Mouse (Mus musculus) midbrain, embryonic 16.5 days (tissue): ENCODE measurements at regions not wholly inside any gene's neighbourhood (a gene's known extent, or its start where the extent isn't known, plus 50 kb on each side); places are given as distances from the start of the nearest gene placed in this dataset.

ENCODE experiments used
- ATAC-seq: fragments of 200-750 bp; cut with Nextera tagmentation; 2 replicates; pipeline ENCODE4 v1.8.0; 2017; ENCODE audit warnings: moderate TSS enrichment
- H3K27ac ChIP-seq: fragments of 300-500 bp; sonication (generic); 2 replicates; pipeline ENCODE4 v1.5.1; 2014; ENCODE audit warnings: mild to moderate bottlenecking, low read length, mixed read lengths
- H3K27me3 ChIP-seq: fragments of 300-500 bp; sonication (generic); 2 replicates; pipeline ENCODE4 v1.6.1; 2014; ENCODE audit warnings: low read depth, low read length, mixed read lengths; ENCODE audit not compliant: control insufficient read depth, insufficient read depth
- H3K36me3 ChIP-seq: fragments of 300-500 bp; sonication (generic); 2 replicates; pipeline ENCODE4 v1.6.1; 2014; ENCODE audit warnings: mild to moderate bottlenecking, low read length, moderate library complexity, mixed read lengths; ENCODE audit not compliant: control insufficient read depth, insufficient read depth
- H3K4me1 ChIP-seq: fragments of 300-500 bp; sonication (generic); 2 replicates; pipeline ENCODE4 v1.6.1; 2014; ENCODE audit warnings: mild to moderate bottlenecking, low read length, mixed read lengths; ENCODE audit not compliant: control insufficient read depth, insufficient read depth
- H3K4me2 ChIP-seq: fragments of 300-500 bp; sonication (generic); 2 replicates; pipeline ENCODE4 v1.6.1; 2014; ENCODE audit warnings: mild to moderate bottlenecking, low read length, mixed read lengths
- H3K4me3 ChIP-seq: fragments of 300-500 bp; sonication (generic); 2 replicates; pipeline ENCODE4 v1.5.1; 2014; ENCODE audit warnings: low read depth, mild to moderate bottlenecking, low read length, moderate library complexity, mixed read lengths
- H3K9ac ChIP-seq: fragments of 300-500 bp; sonication (generic); 2 replicates; pipeline ENCODE4 v1.6.1; 2014; ENCODE audit warnings: low read depth, low read length, mixed read lengths
- H3K9me3 ChIP-seq: fragments of 300-500 bp; sonication (generic); replicated peaks from 2 replicates; pipeline ENCODE4 v1.6.1; 2014; ENCODE audit warnings: mild to moderate bottlenecking, low read length, mixed read lengths; ENCODE audit not compliant: control insufficient read depth, poor library complexity, severe bottlenecking
- WGBS: fragments of 180-500 bp; shearing (Covaris S2); extraction: QIAGEN DNeasy Blood & Tissue Kit; methylation state at CpG from one replicate; pipeline ENCODE4 v1.1.7; 2014; 5-methylcytosine and 5-hydroxymethylcytosine counted together

GRCm38 (mm10) chr15:8868021-8868420 is 99.7 kb upstream of the Ranbp3l start:
- ATAC-seq = no peak
- no peaks in the 10 kb centered on the region for H3K4me1 ChIP-seq
- no peak overlapping the region for H3K27ac ChIP-seq
- no peaks in the 10 kb centered on the region for H3K36me3 ChIP-seq
- H3K9me3 ChIP-seq = no peaks in the 10 kb centered on the region; the same call in 1 of the 2 replicates
- no peak overlapping the region for H3K4me2 ChIP-seq
- WGBS = 93% methylated on average over 2 of the region's 2 CpGs
- no peak overlapping the region for H3K4me3 ChIP-seq
- no peak overlapping the region for H3K9ac ChIP-seq
- no peaks in the 10 kb centered on the region for H3K27me3 ChIP-seq

- no peak overlapping the region for H3K4me3 ChIP-seq
- no peak overlapping the region for H3K9ac ChIP-seq
- H3K27ac ChIP-seq = no peak overlapping the region
- H3K27me3 ChIP-seq = no peaks in the 10 kb centered on the region
- no peaks in the 10 kb centered on the region for H3K9me3 ChIP-seq
- ATAC-seq = peak; percentile 90
- H3K4me2 ChIP-seq = no peak overlapping the region
- WGBS = 20% methylated on average over 7 of the region's 7 CpGs
- H3K36me3 ChIP-seq = no peaks in the 10 kb centered on the region
- no peaks in the 10 kb centered on the region for H3K4me1 ChIP-seq
Observed at GRCm38 (mm10) chr15:8867160-8867891, 100.4 kb upstream of the Ranbp3l start.

DNA sequence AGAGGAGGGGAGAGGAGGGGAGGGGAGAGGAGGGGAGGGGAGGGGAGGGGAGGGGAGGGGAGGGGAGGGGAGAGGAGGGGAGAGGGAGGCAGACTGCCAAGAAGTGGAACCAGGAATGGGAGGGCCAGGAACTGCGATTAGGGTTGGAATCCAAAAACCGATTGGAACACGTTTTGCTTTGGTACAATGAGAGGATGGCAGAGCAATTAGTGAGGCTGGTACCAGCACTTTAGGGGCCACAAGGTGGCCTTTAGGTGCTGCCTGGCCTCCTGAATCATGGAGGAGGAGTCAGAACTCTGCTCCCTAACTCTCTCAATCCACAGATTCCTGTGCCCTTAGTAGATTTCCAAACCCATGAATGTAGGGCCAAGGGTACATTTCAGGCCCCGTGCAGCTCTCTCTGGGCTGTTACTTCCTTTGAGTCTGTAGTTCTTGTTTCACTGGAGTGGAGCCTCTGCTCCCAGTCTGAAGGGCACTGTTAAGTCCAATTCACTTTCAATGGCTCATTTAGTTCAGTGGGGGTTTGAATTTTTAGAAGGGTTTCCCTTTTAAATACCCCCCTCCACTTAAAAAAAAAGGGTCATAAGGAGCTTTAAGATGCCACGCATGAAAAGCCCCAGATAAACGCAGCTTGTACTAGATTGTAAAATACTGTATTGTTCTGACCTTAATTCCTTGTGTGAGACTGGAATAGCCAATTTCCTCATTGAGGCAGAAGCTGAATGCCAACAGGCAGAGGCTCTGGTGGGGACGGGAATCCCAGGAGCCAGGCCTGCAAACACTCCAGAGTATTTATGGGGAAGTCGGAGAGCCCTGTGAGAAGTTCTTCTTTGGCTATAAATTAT is 102.4 kb upstream of the Ranbp3l start:
- Histone ChIP-seq H3K4me1 (no peaks in the 10 kb centered on the region), H3K4me2 (no peak overlapping the region), H3K27ac (no peak overlapping the region), H3K9ac (no peak overlapping the region), H3K4me3 (no peak overlapping the region), H3K36me3 (no peaks in the 10 kb centered on the region), H3K9me3 (no peaks in the 10 kb centered on the region), H3K27me3 (no peaks in the 10 kb centered on the region)
- WGBS = 30% methylated on average over 8 of the region's 8 CpGs
- peak; percentile 67 for ATAC-seq

- Histone ChIP-seq H3K27ac (peak overlapping the region; percentile 37; the same call in 1 of the 2 replicates), H3K4me1 (no peaks in the 10 kb centered on the region), H3K27me3 (no peaks in the 10 kb centered on the region), H3K4me2 (no peak overlapping the region), H3K9me3 (no peaks in the 10 kb centered on the region; the same call in 1 of the 2 replicates), H3K36me3 (no peaks in the 10 kb centered on the region), H3K4me3 (no peak overlapping the region), H3K9ac (no peak overlapping the region)
- peak; percentile 58; the same call in 1 of the 2 replicates for ATAC-seq
- 46% methylated on average over 11 of the region's 11 CpGs for WGBS
Observed at GRCm38 (mm10) chr15:8856419-8857084, 111.2 kb upstream of the Ranbp3l start.

- no peak overlapping the region for H3K27ac ChIP-seq
- no peak overlapping the region for H3K9ac ChIP-seq
- no peaks in the 10 kb centered on the region for H3K4me1 ChIP-seq
- 97% methylated on average over 3 of the region's 3 CpGs for WGBS
- H3K9me3 ChIP-seq = no peaks in the 10 kb centered on the region; the same call in 1 of the 2 replicates
- ATAC-seq = no peak
- H3K4me2 ChIP-seq = no peak overlapping the region
- H3K36me3 ChIP-seq = no peaks in the 10 kb centered on the region
- no peaks in the 10 kb centered on the region for H3K27me3 ChIP-seq
- H3K4me3 ChIP-seq = no peak overlapping the region
Observed at GRCm38 (mm10) chr15:8855511-8855910, 112.2 kb upstream of the Ranbp3l start.

- Histone ChIP-seq H3K27ac (no peak overlapping the region), H3K9me3 (no peaks in the 10 kb centered on the region; the same call in 1 of the 2 replicates), H3K27me3 (no peaks in the 10 kb centered on the region), H3K4me1 (no peaks in the 10 kb centered on the region), H3K36me3 (no peaks in the 10 kb centered on the region), H3K9ac (no peak overlapping the region), H3K4me3 (no peak overlapping the region), H3K4me2 (no peak overlapping the region)
- WGBS = 81% methylated on average over 7 of the region's 7 CpGs
- no peak for ATAC-seq
Observed at GRCm38 (mm10) chr15:8854336-8854735, 113.4 kb upstream of the Ranbp3l start.

GRCm38 (mm10) chr15:8850996-8851395 is 116.8 kb upstream of the Ranbp3l start:
- no peaks in the 10 kb centered on the region for H3K36me3 ChIP-seq
- no peak overlapping the region for H3K4me2 ChIP-seq
- no peak for ATAC-seq
- H3K9ac ChIP-seq = no peak overlapping the region
- 96% methylated on average over 1 of the region's 1 CpGs for WGBS
- no peaks in the 10 kb centered on the region for H3K27me3 ChIP-seq
- H3K27ac ChIP-seq = no peak overlapping the region
- H3K9me3 ChIP-seq = no peaks in the 10 kb centered on the region; the same call in 1 of the 2 replicates
- H3K4me1 ChIP-seq = no peaks in the 10 kb centered on the region
- no peak overlapping the region for H3K4me3 ChIP-seq

- H3K36me3 ChIP-seq = no peaks in the 10 kb centered on the region
- no peaks in the 10 kb centered on the region for H3K27me3 ChIP-seq
- no peak overlapping the region for H3K27ac ChIP-seq
- H3K9ac ChIP-seq = no peak overlapping the region
- no peak overlapping the region for H3K4me3 ChIP-seq
- WGBS = 69% methylated on average over 5 of the region's 5 CpGs
- H3K4me1 ChIP-seq = no peaks in the 10 kb centered on the region
- no peak for ATAC-seq
- H3K9me3 ChIP-seq = no peaks in the 10 kb centered on the region
- H3K4me2 ChIP-seq = no peak overlapping the region
Observed at GRCm38 (mm10) chr15:8849413-8849812, 118.3 kb upstream of the Ranbp3l start.
